Mouse (Mus musculus) hindbrain, embryonic 13.5 days (tissue): ENCODE data around the gene Rasgef1b. TPM values are rescaled to one million over a fixed set of nuclear protein-coding genes. Genes with fewer than 3 reads are reported as not detected.

ENCODE experiments used
- ATAC-seq: fragments of 200-750 bp; cut with Nextera tagmentation; 2 replicates; pipeline ENCODE4 v1.8.0; 2017; ENCODE audit warnings: moderate TSS enrichment; ENCODE audit not compliant: low FRiP score
- H3K27ac ChIP-seq: fragments of 300-500 bp; sonication (generic); 2 replicates; pipeline ENCODE4 v1.5.1; 2015; ENCODE audit warnings: inconsistent platforms, mild to moderate bottlenecking, moderate library complexity
- H3K27me3 ChIP-seq: fragments of 300-500 bp; sonication (generic); 2 replicates; pipeline ENCODE4 v1.6.1; 2015; ENCODE audit warnings: mild to moderate bottlenecking, inconsistent platforms
- H3K36me3 ChIP-seq: fragments of 300-500 bp; sonication (generic); 2 replicates; pipeline ENCODE4 v1.6.1; 2015; ENCODE audit warnings: mild to moderate bottlenecking, inconsistent platforms
- H3K4me1 ChIP-seq: fragments of 300-500 bp; sonication (generic); replicated peaks from 2 replicates; pipeline ENCODE4 v1.6.1; 2015; ENCODE audit warnings: inconsistent platforms
- H3K4me2 ChIP-seq: fragments of 300-500 bp; sonication (generic); 2 replicates; pipeline ENCODE4 v1.6.1; 2015; ENCODE audit warnings: inconsistent platforms, mild to moderate bottlenecking, moderate library complexity
- H3K4me3 ChIP-seq: fragments of 300-500 bp; sonication (generic); 2 replicates; pipeline ENCODE4 v1.5.1; 2015; ENCODE audit warnings: mild to moderate bottlenecking, inconsistent platforms
- H3K9ac ChIP-seq: fragments of 300-500 bp; sonication (generic); 2 replicates; pipeline ENCODE4 v1.6.1; 2015; ENCODE audit warnings: mild to moderate bottlenecking, inconsistent platforms
- H3K9me3 ChIP-seq: fragments of 300-500 bp; sonication (generic); 2 replicates; pipeline ENCODE4 v1.6.1; 2016; ENCODE audit warnings: inconsistent platforms
- WGBS: fragments of 180-500 bp; shearing (Covaris S2); methylation state at CpG from one replicate; pipeline ENCODE4 v1.1.7; 2015; 5-methylcytosine and 5-hydroxymethylcytosine counted together
- polyA plus RNA-seq: library from polyadenylated mRNA; unstranded; fragments of >200 nt; fragmentation: Nextera tagmentation; extraction: Ambion mirVana; gene quantifications from 2 replicates; pipeline ENCODE4 v1.2.1, GENCODE M21; 2015

The Rasgef1b gene
- polyA plus RNA-seq, 1 experiment from 2014 or later, result 61.1 TPM

DNA sequence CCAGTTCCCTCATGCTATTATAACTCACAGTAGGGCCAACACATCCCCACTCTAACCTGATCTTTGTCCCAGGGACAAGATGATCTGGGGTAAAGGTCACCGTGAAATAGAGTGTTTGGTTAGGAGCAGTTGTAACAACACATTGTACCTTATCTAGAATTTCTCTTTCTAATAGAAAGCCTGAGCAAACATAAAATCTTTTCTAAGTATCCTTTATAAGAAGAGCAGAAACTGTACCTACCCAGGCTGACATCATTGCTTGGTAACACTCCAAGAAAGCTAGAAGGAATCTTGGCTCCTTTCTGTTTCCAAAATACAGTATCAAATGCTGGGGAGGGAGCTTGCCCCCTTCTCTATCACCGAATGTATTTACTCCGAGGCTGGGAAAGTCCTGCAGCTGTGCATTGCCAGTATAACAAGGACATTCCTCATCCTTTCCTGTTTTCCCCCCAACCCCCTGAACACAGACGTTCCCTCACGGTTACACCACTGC is 374.2 kb downstream of the Rasgef1b start:
- H3K27me3 ChIP-seq, result no peaks in the 10 kb centered on the region
- no peak overlapping the region for H3K27ac ChIP-seq
- 64% methylated on average over 5 of the region's 5 CpGs for WGBS
- no peak overlapping the region for H3K9ac ChIP-seq
- no peaks in the 10 kb centered on the region for H3K4me1 ChIP-seq
- H3K4me2 ChIP-seq, result no peak overlapping the region
- ATAC-seq, result no peak
- H3K36me3 ChIP-seq, result no peaks in the 10 kb centered on the region
- no peaks in the 10 kb centered on the region for H3K9me3 ChIP-seq
- no peak overlapping the region for H3K4me3 ChIP-seq

- H3K4me2 ChIP-seq, result no peak overlapping the region
- no peaks in the 10 kb centered on the region for H3K27me3 ChIP-seq
- H3K4me3 ChIP-seq, result no peak overlapping the region
- no peak overlapping the region for H3K9ac ChIP-seq
- no peaks in the 10 kb centered on the region for H3K4me1 ChIP-seq
- no peak for ATAC-seq
- H3K27ac ChIP-seq, result no peak overlapping the region
- 64% methylated on average over 4 of the region's 4 CpGs for WGBS
- no peaks in the 10 kb centered on the region for H3K9me3 ChIP-seq
- no peaks in the 10 kb centered on the region for H3K36me3 ChIP-seq
Measured at GRCm38 (mm10) chr5:99350030-99350429, 378.8 kb downstream of the Rasgef1b start.

- ATAC-seq, result no peak
- H3K9me3 ChIP-seq, result no peaks in the 10 kb centered on the region
- H3K4me2 ChIP-seq, result no peak overlapping the region
- no peak overlapping the region for H3K27ac ChIP-seq
- H3K4me3 ChIP-seq, result no peak overlapping the region
- no peaks in the 10 kb centered on the region for H3K27me3 ChIP-seq
- WGBS, result 81% methylated on average over 8 of the region's 8 CpGs
- H3K36me3 ChIP-seq, result no peaks in the 10 kb centered on the region
- no peak overlapping the region for H3K9ac ChIP-seq
- H3K4me1 ChIP-seq, result no peaks in the 10 kb centered on the region
Measured at GRCm38 (mm10) chr5:99348257-99348849, 380.5 kb downstream of the Rasgef1b start.

DNA sequence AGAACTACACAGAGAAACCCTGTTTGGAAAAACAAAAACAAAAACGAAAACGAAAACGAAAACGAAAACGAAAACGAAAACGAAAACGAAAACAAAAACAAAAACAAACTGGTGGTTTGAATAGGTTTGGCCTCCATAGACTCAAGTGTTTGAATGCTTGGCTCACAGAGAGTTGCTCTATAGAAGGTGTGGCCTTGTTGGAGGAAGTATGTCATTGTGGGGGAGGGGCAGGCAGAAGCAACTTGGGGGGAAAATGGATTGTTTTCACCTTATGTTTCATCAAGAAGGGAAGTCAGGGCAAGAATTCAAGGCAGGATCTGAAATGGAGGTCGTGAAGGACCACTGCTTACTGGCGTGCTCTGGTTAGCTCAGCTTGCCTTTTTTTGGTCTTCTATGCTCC is 386.3 kb downstream of the Rasgef1b start:
- 0 out of 2 replicates have a peak, but pooled peaks cover 7% of the 10 kb centered on the region for H3K4me1 ChIP-seq
- H3K27ac ChIP-seq, result no peak overlapping the region
- H3K9me3 ChIP-seq, result no peaks in the 10 kb centered on the region
- H3K36me3 ChIP-seq, result no peaks in the 10 kb centered on the region
- no peak for ATAC-seq
- H3K4me2 ChIP-seq, result no peak overlapping the region
- no peaks in the 10 kb centered on the region for H3K27me3 ChIP-seq
- no peak overlapping the region for H3K9ac ChIP-seq
- H3K4me3 ChIP-seq, result no peak overlapping the region
- WGBS, result 95% methylated on average over 10 of the region's 10 CpGs

DNA sequence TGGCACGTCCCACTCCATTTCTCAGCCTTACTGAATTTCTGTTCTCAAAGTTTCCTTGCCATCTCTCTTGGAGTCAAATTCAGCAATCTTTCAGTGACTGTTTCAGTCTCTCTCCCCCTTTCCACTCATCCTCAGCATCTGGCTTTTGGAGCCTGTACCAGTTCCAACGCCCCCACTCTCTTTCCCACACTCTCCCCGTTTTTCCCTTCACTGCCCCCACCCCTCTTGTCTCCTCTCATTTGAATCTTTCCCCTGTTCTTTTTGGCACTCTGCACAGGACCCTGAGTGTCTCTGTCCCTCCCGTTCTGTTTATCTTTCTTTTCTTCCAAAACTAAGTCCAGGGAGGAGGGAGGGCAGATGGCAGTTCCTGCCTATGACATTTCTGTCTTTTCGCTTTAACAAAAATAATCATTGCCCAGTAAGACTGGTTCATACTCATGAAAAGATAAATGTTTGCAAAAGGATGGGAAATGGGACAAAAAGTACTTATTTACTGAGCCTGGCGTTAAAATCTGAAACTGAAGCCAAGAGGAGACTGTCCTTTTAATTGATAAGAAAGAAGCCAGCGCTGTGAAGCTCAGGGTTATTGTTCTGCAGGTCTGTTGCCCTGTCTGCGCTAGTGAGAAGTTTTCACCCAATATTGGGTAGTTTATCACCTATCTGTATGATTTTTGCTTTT is 388.4 kb downstream of the Rasgef1b start:
- no peak for ATAC-seq
- 74% methylated on average over 8 of the region's 8 CpGs for WGBS

GRCm38 (mm10) chr5:99339790-99340189 is 389.1 kb downstream of the Rasgef1b start:
- 67% methylated on average over 15 of the region's 15 CpGs for WGBS
- no peaks in the 10 kb centered on the region for H3K36me3 ChIP-seq
- no peak for ATAC-seq
- H3K4me2 ChIP-seq, result no peak overlapping the region; the same call in 1 of the 2 replicates
- no peaks in the 10 kb centered on the region for H3K27me3 ChIP-seq
- H3K9ac ChIP-seq, result no peak overlapping the region
- H3K4me3 ChIP-seq, result no peak overlapping the region
- H3K27ac ChIP-seq, result no peak overlapping the region
- 0 out of 2 replicates have a peak, but pooled peaks cover 7% of the 10 kb centered on the region for H3K4me1 ChIP-seq
- H3K9me3 ChIP-seq, result no peaks in the 10 kb centered on the region

More for the DNA sequence above, 388.4 kb downstream of the Rasgef1b start:
- H3K27ac ChIP-seq, result no peak overlapping the region
- no peak overlapping the region for H3K9ac ChIP-seq
- no peaks in the 10 kb centered on the region for H3K9me3 ChIP-seq
- H3K27me3 ChIP-seq, result no peaks in the 10 kb centered on the region
- H3K4me1 ChIP-seq, result 0 out of 2 replicates have a peak, but pooled peaks cover 7% of the 10 kb centered on the region
- no peak overlapping the region for H3K4me3 ChIP-seq
- no peak overlapping the region for H3K4me2 ChIP-seq
- H3K36me3 ChIP-seq, result no peaks in the 10 kb centered on the region

DNA sequence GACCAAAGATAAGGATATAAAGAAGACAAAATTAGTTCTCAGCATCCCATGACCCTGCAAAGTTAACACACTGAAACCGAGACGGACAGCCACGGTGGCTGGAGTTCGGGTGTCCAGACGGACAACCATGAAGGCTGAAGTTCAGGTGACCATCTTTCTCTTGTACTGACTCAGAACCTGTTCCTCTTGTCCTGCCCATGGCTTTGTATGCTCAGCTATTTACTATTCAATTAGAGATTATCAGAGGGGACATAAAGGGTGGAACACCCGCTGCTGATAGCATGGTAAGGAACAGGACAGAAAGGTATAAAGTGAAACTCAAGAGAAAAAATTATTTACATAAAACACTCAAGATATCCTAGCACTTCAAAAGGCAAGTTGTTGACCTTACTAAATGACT is 390.0 kb downstream of the Rasgef1b start:
- no peak overlapping the region for H3K9ac ChIP-seq
- no peak for ATAC-seq
- H3K4me3 ChIP-seq, result no peak overlapping the region
- H3K4me1 ChIP-seq, result 0 out of 2 replicates have a peak, but pooled peaks cover 7% of the 10 kb centered on the region
- H3K9me3 ChIP-seq, result no peaks in the 10 kb centered on the region
- H3K27ac ChIP-seq, result no peak overlapping the region
- WGBS, result 92% methylated on average over 6 of the region's 6 CpGs
- H3K27me3 ChIP-seq, result no peaks in the 10 kb centered on the region
- no peak overlapping the region for H3K4me2 ChIP-seq
- H3K36me3 ChIP-seq, result no peaks in the 10 kb centered on the region

GRCm38 (mm10) chr5:99336427-99336826 is 392.4 kb downstream of the Rasgef1b start:
- Histone ChIP-seq H3K36me3 (no peaks in the 10 kb centered on the region), H3K4me2 (no peak overlapping the region), H3K4me3 (no peak overlapping the region), H3K9me3 (no peaks in the 10 kb centered on the region), H3K27me3 (no peaks in the 10 kb centered on the region), H3K27ac (no peak overlapping the region), H3K4me1 (0 out of 2 replicates have a peak, but pooled peaks cover 7% of the 10 kb centered on the region), H3K9ac (no peak overlapping the region)
- ATAC-seq, result no peak
- 83% methylated on average over 11 of the region's 11 CpGs for WGBS

GRCm38 (mm10) chr5:99334017-99334416 is 394.8 kb downstream of the Rasgef1b start:
- H3K9ac ChIP-seq, result no peak overlapping the region
- no peak for ATAC-seq
- no peaks in the 10 kb centered on the region for H3K9me3 ChIP-seq
- H3K27me3 ChIP-seq, result no peaks in the 10 kb centered on the region
- WGBS, result 91% methylated on average over 5 of the region's 5 CpGs
- H3K4me3 ChIP-seq, result no peak overlapping the region
- H3K4me1 ChIP-seq, result no peaks in the 10 kb centered on the region
- no peak overlapping the region for H3K4me2 ChIP-seq
- no peak overlapping the region for H3K27ac ChIP-seq
- H3K36me3 ChIP-seq, result no peaks in the 10 kb centered on the region

GRCm38 (mm10) chr5:99332021-99332420 is 396.8 kb downstream of the Rasgef1b start:
- no peaks in the 10 kb centered on the region for H3K36me3 ChIP-seq
- ATAC-seq, result no peak
- H3K4me3 ChIP-seq, result no peak overlapping the region
- no peaks in the 10 kb centered on the region for H3K9me3 ChIP-seq
- no peak overlapping the region for H3K4me2 ChIP-seq
- no peak overlapping the region for H3K27ac ChIP-seq
- 92% methylated on average over 2 of the region's 2 CpGs for WGBS
- H3K27me3 ChIP-seq, result no peaks in the 10 kb centered on the region
- H3K9ac ChIP-seq, result no peak overlapping the region
- H3K4me1 ChIP-seq, result no peaks in the 10 kb centered on the region

DNA sequence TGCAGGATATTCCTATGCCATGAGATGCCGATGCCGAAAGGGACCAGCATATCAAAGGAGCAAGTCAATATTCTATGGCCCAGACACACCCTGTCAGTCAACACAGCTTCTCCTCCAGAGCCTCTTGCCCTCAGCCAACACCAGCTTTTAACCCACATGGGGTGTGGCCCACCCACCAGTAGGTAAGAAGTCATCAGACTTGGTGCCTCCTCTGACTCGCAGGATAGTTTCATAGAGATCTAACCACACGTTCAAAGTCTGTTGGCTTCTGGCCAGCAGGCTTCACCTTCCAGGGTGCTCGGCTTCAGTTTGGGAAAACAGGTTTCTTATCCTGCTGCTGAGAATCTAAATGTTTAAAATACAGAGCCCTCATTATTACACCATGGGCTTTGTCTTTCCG is 399.8 kb downstream of the Rasgef1b start:
- no peaks in the 10 kb centered on the region for H3K9me3 ChIP-seq
- no peaks in the 10 kb centered on the region for H3K36me3 ChIP-seq
- H3K27me3 ChIP-seq, result no peaks in the 10 kb centered on the region
- H3K27ac ChIP-seq, result no peak overlapping the region
- no peak for ATAC-seq
- WGBS, result 85% methylated on average over 6 of the region's 6 CpGs
- H3K4me2 ChIP-seq, result no peak overlapping the region
- no peak overlapping the region for H3K9ac ChIP-seq
- H3K4me1 ChIP-seq, result no peaks in the 10 kb centered on the region
- no peak overlapping the region for H3K4me3 ChIP-seq

- no peak for ATAC-seq
- WGBS, result 91% methylated on average over 2 of the region's 2 CpGs
- H3K4me3 ChIP-seq, result no peak overlapping the region
- H3K36me3 ChIP-seq, result no peaks in the 10 kb centered on the region
- H3K4me1 ChIP-seq, result no peaks in the 10 kb centered on the region
- no peak overlapping the region for H3K4me2 ChIP-seq
- H3K27me3 ChIP-seq, result no peaks in the 10 kb centered on the region
- no peak overlapping the region for H3K27ac ChIP-seq
- no peaks in the 10 kb centered on the region for H3K9me3 ChIP-seq
- no peak overlapping the region for H3K9ac ChIP-seq
Measured at GRCm38 (mm10) chr5:99327019-99327418, 401.8 kb downstream of the Rasgef1b start.

- ATAC-seq, result no peak
- Histone ChIP-seq H3K4me3 (no peak overlapping the region), H3K27me3 (no peaks in the 10 kb centered on the region), H3K27ac (no peak overlapping the region), H3K4me2 (no peak overlapping the region), H3K4me1 (no peaks in the 10 kb centered on the region), H3K36me3 (no peaks in the 10 kb centered on the region), H3K9ac (no peak overlapping the region), H3K9me3 (no peaks in the 10 kb centered on the region)
Measured at GRCm38 (mm10) chr5:99325301-99325700, 403.6 kb downstream of the Rasgef1b start.
